Mouse (Mus musculus) right cerebral cortex, adult 2 months (tissue): ENCODE results near the gene Pigg.
"Not testable (repeated sequence)": the region's sequence is repeated elsewhere in the genome, so short reads cannot be mapped to it uniquely, and the experiment has no call there.

ENCODE experiments used
- DNase-seq, 2 experiments: peaks; one replicate each; pipeline ENCODE4 v3.0.0; 2021 to 2022; ENCODE audit warnings: low spot score in 2 of 2

Gene Pigg

GRCm38 (mm10) chr5:108312224-108313064, at the start of gene Pigg:
TSS of gene Pigg (plus strand) at chr5:108312609.
- peak; percentile 94 to 96 for DNase-seq

DNA sequence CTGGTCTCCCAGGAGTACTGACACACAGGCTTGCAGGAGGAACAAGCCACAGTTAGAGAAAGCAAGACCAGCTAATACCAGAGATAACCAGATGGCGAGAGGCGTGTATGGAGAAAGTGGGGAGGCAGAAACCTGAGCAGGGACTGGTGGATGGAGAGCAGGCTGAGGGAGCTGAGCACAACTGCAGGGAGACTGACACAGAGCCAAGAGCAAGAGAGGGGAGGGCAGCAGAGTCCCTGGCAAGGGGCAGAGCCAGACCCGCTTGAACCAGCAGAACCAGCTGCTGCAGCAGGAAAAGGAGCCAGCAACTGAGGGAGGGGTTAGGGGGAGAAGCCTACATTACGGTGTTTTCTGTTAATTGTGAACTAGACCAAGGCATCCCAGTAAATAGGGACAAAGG, 49.7 kb upstream of the Pigg start:
- peak in 1 of 2 experiments; percentile 17 for DNase-seq

GRCm38 (mm10) chr5:108263785-108264184, 48.6 kb upstream of the Pigg start:
- DNase-seq = not testable (repeated sequence)

GRCm38 (mm10) chr5:108266990-108267389, 45.4 kb upstream of the Pigg start:
- DNase-seq = no peak

DNA sequence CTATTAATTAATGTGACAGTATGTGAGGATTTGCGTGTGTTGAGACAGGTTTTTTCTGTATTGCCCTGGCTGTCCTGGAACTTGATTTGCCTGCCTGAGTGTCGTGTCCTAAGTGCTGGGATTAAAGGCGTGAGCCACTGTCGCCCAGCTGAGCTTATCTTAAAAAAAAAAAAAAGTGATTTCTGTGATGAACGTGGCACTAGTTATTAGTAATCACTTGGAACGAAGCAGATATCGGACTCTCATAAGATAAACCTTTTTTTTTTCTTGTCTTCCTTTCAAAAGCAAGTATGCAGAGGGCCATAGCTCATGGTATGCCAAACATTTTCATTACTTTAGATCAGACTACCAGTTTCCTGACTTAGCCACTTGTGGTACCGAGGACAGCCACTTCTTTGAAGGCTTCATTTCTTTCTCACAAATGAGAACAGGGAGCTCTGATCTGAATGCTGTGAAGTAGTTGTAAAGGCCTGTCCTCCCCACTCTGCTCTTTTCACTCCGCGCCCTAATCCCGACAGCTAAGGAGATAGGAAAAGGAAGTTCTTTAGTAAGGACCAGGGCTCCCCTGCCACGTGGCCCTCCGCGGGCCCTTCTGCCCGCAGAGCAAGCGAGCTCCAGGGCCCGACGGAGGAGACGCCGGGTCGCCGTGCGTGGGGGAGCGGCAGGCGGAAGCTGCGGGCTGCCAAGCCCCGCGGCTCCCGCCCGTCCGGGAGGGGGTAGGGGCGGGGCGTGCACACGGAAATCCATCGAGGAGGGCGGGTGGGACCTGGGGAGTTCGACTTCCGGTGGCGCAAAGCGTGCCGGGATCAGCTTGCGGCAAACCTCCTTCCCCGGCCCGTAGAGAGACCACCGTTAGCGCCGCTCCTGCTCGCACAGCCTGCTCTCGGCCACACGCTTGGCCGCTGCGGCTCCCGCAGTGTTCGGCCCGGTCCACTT, 44.0 kb upstream of the Pigg start, which contains the start of gene Dr1:
TSS of gene Dr1 (plus strand) at position 771 of the 936 bp plus-strand sequence.
- peak; percentile 80 to 82 for DNase-seq

- DNase-seq = peak; percentile 20 to 31
Measured at GRCm38 (mm10) chr5:108269063-108269810, 43.2 kb upstream of the Pigg start.

- DNase-seq = no peak
Measured at GRCm38 (mm10) chr5:108269811-108270151, 42.6 kb upstream of the Pigg start.

DNA sequence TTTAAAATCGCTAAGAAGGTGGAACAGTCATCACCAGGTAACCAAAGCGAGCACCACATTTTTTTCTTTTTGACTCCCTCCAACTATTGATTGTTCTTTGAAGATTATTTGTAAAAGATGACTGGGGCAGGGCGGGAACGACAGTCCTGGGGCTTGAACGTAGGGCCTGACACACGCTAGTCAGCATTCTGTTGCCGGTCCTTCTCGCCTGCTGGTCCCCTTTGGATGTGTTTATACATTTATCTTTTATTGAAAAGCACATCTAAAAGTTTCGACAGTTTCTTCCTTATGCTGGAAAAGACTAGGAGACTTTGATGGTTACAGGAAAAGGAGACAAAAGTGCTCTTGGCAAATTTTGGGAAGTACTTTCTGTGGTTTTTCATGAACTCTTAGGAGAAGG, 42.0 kb upstream of the Pigg start:
- DNase-seq = no peak

GRCm38 (mm10) chr5:108271345-108271744, 41.1 kb upstream of the Pigg start:
- DNase-seq = not testable (repeated sequence)

DNA sequence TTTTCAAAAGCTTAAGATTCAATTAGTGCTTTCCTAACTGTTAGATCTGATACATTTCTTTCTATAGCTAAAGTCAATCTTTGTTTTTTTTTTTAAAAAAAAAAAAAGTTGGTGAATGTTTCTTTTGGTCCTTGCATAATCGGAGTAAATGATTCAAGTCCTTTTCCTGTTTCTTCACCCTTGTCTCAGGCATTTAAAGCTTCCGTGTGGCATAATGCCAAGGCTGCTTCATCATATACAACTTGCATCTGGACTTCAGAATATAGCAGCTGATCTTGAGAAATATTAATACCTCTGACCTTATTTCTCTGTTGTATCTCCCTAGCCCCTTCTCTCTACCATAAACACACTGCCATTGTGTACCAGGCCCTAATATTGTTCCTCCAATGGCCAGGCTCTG, 25.5 kb upstream of the Pigg start:
- no peak for DNase-seq

- DNase-seq = no peak
Measured at GRCm38 (mm10) chr5:108301567-108301966, 10.8 kb upstream of the Pigg start.

DNA sequence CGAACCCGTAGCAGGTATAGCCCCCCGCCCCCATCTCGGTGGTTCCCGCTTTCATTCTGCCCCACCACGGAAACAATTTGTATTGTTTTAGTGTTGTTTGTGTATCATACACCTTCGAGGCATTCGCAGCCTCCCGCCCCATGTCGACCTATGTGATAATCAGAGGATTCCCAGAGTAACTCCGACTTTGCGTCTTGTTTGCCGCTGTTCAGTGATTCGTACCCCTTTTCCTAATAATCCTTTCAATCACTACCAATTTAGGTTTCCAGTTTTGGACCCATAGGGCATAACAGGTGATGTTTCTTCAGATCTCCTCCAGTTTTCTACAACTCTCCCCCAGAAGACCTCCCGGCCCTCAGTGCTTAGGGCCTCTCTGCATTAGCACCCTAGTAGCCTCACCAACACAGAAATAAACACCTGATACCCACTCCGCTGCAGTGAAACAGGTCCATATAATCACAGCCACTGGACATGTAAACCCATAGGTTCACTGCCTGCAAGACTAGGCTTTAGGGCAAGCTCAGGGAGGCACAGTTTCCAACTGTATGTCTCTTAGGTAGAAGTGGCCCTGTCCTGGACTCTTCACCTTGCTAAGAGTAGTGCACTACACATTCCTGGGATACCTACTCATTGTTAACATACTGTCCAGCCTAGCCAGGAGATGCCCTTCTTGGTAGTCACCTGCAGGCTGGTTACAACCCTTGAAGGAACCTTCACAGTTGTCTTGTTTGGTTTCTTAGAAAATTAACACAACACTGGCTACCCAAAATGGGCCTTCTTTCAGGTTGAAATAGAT, 854 bp downstream of the Pigg start:
- DNase-seq = no peak

GRCm38 (mm10) chr5:108331051-108331450, 18.6 kb downstream of the Pigg start:
- DNase-seq = no peak

DNA sequence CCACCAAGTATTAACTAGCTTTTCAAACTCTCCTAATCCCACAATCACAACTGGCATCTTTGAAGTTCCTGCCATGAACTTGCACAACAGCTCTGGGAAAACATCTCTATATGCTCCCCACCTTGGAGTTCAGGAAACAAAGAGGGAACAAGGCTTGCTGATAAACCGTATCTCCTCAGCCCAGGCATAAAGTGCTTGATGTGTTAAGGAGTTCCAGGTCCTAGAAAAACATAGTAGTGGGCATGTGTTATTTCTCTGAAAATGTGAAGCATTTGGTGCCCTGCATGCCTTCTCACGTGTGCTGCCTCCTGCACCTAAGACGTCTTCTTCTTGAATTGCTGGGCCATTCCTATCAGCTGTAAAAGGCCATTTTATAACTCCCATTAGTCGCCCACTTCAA, 25.0 kb downstream of the Pigg start:
- DNase-seq = no peak

GRCm38 (mm10) chr5:108338049-108338448, 25.6 kb downstream of the Pigg start:
- no peak for DNase-seq

DNA sequence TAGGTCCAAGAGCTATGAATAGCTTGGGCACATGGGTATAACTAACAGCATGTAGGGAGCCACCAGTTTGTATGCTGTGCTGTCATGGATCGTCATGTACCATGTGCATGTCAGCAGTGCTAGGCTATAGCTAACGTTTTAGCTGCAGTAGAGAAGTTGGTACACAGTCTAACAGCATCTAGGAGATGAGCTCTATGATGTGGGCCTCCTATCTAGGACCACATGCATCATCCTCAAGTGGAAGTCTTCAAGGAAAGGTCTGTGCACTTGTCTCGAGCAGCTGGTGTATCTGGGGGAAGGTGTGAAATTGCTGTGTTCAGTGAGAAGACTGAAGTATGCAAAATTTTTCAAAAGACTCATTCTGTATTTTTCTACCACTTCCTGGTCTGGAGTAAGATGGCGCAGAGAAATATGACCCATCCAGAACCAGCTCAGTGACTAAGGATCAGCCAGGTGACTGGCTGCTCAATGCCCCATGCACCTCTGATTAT, 31.3 kb downstream of the Pigg start:
- peak in 1 of 2 experiments; percentile 16 for DNase-seq

GRCm38 (mm10) chr5:108345313-108346071, 33.1 kb downstream of the Pigg start:
- no peak for DNase-seq

GRCm38 (mm10) chr5:108347843-108348242, 35.4 kb downstream of the Pigg start:
- DNase-seq = no peak

DNA sequence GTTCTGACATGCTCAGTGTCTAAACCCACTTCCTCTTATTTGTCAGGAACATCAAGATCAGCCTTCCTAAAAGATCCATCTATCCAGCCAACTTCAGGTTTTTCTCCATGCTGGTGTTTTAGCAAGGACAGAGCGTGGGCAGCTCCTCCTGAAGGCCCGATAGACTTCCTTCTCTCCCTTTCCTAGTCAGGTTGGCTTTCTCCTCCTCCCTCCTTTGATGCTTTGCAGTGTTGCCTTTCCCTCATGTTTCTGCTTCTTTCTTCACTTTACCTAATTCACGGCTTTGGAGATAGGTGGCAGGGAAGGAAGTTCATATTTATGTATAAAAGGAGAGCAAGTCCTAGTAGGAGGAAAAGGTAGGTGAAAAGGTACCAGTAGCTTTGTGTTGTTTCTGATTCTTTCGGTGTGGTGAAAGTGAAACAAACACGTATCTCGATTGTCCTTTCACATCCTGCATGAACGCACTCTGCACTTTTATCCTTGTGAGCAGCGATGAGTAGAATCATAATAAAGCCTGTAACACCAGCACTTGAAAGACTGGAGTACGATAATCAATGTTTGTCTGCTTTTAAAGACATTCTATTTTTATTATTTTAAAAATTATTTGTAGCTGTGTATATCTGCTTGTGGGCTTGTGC, 37.2 kb downstream of the Pigg start:
- DNase-seq = no peak

GRCm38 (mm10) chr5:108354056-108354455, 41.6 kb downstream of the Pigg start:
- no peak for DNase-seq
